Mouse (Mus musculus) A20 (cell line): ENCODE data around the gene Arfgef3.
"Not testable (repeated sequence)": the region's sequence is repeated elsewhere in the genome, so short reads cannot be mapped to it uniquely, and the experiment has no call there.

ENCODE experiments used
- DNase-seq: peaks from one replicate; pipeline ENCODE4 v3.0.0-alpha.2; 2011; ENCODE audit warnings: low read depth, low spot score

The Arfgef3 gene

DNA sequence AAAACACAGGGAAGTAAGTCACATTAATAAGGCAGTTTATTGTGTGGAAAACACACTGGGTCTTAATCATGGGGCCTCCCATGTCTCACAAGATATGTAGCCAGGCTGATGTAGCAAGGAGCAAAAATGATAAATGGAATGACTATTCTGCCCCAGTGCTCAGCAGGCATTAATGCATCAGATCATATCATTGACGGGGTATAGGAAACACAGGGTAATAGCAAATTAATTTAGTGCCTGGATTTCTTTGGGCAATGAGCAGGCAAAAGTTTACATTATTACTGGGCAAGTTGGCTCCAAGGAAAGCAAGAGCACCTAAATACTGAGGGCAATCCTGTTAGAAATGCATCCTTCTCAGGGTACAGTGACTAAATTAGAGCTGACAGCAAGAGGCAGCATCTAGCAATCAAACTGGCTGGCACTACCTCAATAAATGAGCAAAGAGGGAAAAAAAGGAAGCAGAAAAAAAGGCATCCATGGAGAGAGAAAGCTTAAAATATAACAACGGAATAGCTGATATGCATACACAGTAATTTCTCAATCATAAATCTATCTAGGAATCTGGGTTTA lies 62.3 kb downstream of the Arfgef3 start:
- DNase-seq: no peak

DNA sequence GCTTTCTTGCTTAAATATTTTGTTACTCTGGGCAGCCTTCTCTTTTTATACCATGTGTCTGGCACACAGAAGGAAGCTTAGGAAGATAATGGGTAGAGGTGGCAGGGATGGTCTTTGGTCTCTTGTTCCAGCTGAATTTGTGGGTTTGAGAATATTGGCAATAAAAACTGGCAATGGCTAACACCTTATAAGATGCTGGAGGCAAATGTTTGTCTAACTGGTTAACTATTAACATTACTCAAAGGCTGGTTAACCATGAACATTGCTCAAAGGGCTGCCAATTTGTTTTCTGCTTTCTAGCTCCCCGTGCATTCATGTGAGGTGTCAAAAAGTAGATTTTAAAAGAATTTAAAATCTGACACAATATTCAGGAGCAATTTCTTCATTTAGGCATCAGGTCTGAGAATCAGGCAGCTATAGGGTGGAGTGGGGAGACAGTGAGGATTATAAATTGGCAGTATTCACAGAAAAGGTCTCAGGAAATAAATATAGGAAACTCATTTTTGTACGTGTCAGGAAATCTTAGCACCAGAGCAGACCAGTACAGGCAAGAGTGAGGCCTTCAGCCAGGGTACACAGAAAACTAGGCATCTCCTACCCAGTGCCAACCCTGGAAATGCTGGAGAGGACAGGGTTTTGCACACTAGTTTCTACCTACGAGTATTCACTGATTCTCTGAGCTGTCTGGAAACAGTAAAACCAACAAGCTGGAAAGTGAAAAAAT lies 62.9 kb downstream of the Arfgef3 start:
- DNase-seq: no peak

DNA sequence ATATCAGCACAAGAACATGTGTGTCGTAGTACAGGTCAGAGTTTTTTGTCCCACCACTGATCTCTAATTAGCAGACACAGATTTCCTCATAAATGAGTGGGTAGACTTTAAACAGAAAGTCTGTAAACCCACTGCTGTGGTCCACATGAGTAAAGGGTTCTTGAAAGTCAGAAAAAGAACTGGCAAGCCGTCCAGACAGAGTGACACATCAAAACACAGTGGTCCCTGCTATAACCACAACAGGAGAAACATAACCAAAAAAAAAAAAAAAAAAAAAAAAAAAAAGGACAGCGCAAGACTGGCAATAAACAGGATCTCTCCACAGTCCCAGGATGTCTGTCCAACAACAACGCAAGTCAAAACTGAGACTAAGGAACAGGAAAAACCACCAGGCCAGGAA lies 64.9 kb downstream of the Arfgef3 start:
- DNase-seq: no peak

DNA sequence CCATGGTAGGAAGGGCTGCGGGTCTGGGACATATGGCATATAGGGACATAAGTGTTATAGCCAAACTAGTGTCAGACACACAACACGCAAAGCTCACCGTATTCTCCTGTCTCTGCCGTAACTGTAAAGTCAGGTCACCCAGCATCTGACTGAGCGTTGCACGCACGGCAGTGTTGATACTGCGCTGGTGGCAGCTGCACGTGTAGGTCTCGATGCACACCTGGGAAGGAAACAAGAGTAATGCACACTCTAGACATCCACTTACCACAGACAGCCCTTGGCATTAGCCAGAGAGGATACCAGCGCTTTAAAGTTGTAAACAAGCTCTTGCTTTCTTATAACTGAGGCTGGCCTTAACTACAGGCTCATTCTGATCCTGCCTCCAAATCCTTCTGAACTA lies 79.0 kb downstream of the Arfgef3 start:
- no peak for DNase-seq

DNA sequence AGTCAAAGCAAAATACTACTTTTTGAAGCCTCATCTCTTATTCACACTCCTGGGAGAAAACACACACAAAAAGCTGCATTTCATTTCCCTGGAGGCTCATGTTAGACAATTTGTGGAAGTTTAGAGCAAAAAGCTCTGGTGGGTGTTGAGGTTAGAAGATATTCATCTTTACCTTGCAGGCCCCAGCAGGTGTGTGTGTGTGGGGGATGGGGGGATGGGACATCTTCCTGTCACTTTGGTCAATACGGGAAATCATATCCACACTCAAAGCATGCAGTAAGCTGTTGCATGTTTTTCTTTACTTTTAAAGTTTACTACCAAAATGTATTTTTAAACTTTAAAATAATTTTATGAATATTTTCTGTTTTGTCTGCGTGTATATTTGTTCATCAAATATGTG lies 79.7 kb downstream of the Arfgef3 start:
- DNase-seq: no peak

DNA sequence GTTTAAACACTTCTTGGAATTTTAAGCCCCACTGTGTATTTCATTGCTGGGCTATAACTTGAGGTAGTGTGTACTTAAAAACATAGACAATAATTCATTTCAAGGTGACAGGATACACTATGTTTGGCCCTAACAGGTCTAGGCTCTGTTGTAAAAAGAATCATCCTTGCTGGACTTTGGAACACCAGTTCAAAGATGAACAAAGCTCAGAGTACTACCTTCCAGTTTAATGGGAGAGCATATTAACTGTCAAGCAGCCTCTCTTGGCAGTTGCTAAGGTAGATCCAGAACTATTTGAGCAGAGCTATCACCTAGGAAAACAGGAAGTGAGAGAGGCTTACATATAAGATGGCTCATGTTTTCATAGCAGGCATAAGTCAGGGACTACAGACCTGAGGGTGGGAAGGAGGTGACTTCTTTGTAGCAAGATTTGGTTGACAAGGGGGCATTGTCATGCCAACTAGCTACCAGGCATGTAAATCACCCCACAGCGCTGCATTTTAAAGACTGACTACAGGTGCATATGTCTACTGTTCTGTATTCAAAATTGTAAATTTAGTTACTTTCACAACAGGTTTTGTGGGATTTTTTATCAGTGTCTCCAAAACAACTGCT lies 82.0 kb downstream of the Arfgef3 start:
- no peak for DNase-seq

DNA sequence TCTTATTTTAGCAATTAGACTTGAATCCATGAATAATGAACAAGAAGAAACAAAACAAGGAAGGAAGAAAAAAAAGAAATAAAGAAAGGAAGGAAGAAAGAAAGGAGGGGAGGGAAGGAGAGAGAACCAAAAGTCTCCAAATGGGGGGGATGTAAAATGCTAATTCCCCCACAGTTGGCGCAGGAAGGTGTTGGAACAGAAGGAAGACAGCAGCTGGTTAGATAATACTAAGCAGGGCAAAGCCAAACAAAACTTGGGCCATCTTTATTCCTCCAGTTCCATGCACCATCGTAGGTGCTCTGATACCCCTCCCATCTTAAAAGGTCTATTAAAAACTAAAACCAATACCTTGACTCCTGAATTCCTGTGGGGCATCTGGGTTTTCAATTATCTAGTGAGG lies 82.8 kb downstream of the Arfgef3 start:
- no peak for DNase-seq

DNA sequence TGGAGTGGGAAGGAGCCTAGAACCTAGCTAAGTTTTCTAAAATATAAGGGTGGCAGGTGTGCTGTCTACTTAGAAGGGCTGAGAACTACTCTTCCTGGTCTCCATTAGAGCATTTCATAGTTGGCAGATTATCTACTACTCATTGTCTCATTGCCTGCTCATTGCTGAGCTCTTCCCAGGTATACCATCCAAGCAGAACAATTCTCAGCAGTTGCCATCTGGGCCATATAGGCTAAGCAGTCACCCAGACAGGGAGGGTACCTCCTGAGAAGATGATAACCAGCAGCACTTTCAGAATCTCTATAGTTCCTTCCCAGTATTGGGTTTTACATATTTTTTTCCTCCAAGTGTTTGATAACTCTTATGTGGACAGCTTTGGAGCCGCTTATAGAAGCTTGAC lies 86.2 kb downstream of the Arfgef3 start:
- no peak for DNase-seq

DNA sequence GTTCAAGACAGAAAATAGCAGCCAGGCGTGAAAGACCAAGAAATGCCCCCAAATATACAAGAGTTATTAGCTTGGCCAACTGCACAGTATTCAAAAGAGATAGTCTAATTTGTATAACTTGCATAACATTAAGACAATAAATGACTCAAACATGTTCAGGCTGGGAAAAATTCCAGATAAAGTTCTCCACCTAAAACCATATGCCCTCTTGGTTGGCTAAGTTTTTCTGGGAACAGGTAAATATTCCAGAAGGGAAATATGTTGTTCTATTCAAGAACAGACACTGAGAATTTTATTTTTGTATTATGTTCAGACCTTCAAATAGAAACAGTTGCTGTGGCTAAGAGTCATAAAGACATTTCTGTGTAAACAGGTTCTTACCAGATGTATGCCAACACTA lies 96.7 kb downstream of the Arfgef3 start:
- DNase-seq: no peak

DNA sequence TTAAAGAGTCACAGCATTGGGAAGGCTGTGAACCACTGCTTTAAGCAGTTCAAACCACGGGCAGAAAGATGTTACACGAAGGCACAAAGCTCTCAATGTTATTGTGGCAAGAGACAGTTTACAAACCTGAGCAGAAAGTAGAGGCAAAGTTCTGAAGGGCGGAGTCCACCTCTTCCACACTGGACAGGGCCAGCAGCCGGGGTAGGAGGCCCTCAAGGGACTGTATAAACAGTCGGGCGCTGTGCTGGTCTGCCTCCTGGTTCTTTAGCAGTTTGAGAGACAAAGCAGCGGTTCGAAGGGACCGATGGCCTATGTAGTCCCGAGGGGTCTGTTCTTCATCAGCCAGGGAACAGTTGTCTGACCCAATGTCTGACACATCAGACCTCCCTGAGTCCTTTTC lies 97.7 kb downstream of the Arfgef3 start:
- DNase-seq: no peak

DNA sequence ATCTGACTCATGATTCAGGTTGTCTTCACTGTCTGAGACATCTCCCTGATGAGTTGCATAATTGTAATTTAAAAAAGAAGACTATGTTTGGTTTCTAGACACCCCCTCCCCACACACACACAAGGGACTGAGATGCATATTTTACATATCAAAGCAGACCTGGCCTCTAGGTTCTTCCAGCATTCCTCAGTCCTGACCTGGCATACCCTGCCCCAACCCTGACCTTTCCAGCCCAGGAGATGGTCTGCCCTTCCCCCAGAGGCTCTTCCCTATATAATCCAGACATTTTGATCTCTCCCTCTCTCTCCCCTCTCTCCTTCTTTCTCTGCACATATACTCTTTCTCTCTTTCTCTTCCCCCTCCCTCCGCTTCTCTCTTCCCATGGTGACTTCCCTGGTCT lies 99.4 kb downstream of the Arfgef3 start:
- DNase-seq: no peak

DNA sequence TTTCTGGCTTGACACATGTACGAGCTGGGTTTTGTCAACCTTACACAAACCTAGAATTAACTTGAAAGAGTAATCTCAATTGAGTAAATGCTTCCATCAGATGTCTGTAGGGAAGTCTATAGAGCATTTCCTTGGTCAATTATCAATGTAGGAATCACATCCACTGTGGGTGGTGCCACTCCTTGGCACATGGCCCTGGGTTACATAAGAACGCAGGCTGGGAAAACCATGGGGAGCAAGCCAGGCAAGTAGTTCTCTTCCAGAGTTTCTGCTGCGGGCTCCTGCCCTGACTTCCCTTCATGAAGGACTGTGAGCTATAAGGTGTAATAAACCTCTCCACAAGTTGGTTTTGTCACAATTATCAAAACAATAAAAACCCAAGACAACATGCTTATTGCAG lies 100.2 kb downstream of the Arfgef3 start:
- DNase-seq: no peak

DNA sequence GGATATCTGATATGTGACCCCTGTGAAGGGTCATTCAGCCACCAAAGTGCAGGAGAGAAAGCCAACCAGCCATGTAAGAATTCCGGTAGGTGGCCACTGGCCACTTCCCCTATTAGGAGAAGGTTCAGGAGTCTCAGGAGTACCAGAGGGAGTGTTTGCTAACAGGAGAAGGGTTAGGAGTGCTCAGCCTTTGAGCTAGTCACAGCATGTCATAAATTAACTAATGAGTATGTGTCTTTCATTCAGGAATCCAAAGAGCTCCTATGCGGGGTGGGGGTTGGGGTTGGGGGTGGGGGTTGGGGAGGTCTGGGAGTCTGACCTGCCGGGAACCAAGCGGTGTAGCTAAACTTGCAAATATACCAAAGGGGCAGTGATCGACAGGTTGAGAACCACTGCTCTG lies 100.9 kb downstream of the Arfgef3 start:
- DNase-seq: no peak

DNA sequence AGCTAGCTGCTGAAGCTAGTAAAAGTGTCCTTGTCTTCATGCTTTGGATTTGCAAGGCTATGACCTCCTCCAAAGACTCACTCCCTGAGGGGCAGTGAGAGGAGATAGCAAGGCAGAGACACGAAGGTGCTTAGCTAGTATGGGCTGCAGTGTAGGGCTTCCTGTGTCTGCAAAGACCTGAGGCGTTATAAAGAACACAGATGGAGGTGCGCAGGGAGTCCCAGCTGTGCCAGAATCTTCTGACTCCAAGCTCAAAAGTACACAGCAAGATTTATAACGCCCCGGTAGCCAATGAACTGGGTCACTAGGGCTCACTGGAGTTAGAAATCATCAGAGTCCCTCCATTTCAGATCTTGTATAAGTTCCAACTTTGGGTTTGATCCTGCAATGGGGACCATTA lies 103.2 kb downstream of the Arfgef3 start:
- no peak for DNase-seq

DNA sequence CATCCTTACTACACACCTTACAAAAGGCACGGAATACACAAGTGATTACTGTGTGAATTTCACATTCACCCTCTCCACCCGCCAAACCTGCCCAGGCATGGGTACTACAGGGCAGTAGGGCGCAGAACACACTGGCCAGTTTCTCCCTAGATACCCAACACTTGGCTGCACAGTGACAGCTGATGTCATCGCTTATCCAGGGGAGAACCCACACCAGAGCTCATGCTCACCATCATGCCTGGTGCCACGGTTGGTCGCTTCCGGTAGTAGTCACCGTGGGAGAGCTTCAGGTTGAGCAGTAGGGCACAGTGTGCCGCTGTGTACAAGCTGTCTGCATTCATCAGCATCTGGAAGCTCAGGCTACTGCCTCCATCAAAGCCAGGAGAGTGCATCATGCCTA lies 108.3 kb downstream of the Arfgef3 start:
- DNase-seq: no peak

DNA sequence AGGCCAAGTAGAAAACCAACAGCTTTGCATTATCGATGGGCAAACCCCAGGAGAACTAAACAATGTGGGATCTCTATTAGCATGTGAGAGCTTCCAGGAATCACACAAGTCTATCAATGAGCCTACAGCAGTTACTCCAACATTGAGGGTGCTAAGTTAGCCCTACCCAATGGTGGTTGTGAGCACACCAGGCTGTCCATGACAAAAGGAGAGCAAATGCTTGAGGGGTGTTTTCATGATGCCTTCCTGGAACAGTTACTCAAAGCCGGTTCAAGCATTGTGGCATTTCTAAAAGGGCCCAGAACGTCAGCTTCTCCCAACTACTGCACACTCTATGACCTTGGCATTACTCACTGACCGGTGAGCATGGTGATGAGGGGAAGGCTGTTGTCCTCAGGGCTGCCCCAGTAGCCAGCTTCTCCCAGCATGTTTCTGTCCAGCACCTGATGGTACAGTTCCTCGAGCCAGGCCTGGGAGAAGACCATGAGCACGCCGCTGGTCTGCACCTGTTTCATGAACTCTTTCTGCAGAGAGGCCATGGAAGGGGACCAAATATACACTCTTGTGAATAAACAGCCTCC lies 109.3 kb downstream of the Arfgef3 start:
- no peak for DNase-seq

DNA sequence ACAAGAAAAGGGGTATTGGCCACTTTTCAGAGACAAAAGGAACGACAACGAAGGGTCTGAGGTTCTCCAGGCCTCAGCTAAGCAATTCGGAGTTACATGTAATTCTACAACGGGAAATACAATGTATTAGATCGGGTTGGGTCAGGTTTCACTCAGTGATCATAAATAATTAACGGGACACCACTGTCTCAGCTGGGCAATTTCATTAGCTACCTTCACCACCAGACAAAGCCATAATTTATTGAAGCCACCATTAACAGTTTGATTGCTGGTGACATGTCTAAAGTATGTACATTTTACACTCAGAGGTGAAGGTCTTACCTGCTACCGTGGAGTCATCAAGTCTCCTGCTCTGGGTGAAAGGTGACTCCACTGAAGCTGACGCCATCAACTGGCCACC lies 113.3 kb downstream of the Arfgef3 start:
- DNase-seq: no peak

DNA sequence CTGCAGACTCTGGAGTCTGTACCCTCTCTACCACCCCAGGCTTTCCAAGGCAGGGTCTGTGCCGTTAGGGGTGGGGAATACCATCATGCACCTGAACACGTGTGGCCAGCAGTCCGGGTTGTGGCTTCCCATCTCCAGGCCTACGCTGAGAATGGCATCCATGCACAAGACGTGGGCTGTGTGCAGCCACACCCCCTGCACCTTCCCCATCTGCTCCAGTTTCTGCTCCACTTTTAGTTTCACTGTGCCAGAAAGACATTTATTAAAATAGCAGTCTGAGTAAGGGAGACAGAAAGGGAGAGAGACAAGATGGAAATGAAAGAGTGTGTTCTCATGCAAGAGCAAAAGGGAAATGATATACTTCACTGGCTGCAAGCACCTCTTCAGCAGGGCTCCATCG lies 116.2 kb downstream of the Arfgef3 start:
- DNase-seq: no peak

DNA sequence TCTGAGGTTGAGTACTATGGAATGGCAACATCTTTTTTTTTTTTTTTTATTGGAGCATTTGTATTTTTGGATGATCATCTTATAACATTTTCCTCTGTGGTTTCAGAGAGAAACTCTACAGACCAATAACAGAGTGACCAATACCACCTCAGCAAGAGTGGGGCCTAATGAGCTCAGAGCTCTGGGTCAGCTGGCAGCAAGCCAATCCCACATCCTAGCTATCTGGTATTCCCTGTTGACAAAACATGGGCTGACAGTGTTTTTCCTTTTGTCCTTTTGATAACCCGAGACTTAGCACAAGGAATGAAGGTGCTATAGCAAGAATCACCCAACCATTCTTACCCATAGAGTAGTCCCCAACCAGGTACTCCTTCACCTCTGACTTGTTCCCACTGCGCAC lies 131.0 kb downstream of the Arfgef3 start:
- no peak for DNase-seq

DNA sequence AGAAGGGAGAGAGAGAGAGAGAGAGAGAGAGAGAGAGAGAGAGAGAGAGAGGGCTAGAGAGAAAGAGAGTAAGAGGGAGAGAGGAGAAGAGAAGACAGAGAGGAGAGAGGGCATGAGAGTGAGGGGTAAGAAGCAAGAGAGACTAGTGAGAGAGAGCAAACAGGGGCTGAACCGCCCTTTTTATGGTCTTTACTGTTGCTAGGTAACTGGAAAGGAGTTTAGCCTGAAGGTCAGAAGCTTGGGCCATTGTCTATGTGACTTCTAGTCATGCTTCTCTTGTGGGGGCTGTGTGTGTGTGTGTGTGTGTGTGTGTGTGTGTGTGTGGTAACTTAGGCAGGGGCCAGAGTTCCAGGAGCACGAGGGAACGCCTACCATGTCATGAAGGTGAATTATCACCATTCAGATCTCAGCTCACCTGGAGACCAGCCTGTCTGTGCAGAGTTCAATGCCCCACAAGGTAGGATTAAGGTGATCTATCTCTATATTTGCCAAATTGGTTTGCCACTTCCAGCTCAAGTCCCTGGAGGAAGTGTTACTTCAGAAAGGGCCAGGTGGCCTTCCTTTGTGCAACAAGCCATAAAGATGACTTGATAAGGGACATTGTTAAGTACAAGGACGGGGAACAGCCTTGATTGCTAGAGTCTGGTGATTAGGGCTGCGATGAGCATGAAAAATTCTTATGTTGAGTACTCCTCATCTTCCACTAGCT lies 138.8 kb downstream of the Arfgef3 start:
- not testable (repeated sequence) for DNase-seq

DNA sequence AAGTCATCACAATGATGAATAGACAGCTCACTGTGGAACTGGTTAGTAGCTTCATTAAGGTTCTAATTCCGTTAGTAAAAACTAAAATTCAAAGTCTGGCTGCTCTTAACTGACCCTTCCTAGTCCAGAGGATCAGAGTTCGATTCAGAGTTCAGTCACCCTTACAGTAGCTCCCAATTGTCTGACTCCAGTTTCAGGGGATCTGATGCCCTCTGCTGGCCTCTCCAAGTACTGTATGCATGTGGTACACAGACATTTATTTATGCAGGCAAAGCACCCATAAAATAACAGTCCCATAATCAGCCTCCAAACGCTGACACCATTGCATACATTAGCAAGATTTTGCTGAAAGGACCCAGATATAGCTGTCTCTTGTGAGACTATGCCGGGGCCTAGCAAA lies 141.7 kb downstream of the Arfgef3 start:
- peak; percentile 53 for DNase-seq

DNA sequence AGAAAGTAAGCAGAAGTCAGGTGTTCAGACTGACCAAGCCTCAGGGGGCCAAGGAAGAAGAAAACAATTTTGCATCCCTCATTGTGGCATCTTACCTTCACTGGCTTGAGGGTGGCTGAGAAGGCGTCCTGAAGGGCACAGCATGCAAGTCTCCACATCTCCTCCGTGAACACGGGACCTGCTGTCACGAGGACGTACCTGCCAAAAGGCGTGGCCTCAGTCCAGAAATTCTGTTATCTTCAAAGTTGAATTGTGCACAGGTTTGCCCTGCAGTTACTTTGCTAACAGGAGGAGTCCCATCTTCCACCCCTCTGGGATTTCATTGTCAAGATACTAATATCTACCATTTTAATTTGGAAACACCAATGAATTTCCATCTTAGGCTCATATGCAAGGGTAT lies 146.1 kb downstream of the Arfgef3 start:
- no peak for DNase-seq
